Mouse (Mus musculus): ENCODE measurements around the gene Golga7b. TPM values are rescaled to one million over a fixed set of nuclear protein-coding genes. Genes with fewer than 3 reads are reported as not detected.

The Golga7b gene
- total and polyA plus RNA-seq, 3 experiments = 0.27 to 2.0 TPM; not detected in 1

DNA sequence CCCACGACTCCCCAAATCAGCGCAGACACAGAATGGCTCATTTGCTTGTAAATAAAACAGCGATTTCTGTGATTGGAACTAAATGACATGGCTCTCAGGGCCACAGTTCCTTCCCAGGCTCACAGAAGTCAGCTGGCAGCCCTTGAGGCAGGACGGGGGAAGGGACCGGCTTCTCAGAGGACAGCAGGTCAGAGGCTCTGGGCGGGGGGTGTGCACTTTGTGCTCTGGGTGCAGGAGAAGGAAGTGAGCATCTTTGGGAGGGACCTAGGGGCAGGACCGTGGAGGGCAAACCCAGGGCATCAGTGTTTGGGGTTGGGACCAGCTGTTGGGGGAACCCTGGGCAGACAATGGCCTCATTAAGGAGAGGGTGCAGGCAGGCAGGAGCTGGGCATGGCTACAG, 37.9 kb upstream of the Golga7b start:
- Histone ChIP-seq H3K27me3 (ENCODE audit: control insufficient read depth in 1 of 2, insufficient read depth in 2 of 2, low read length in 2 of 2) (peaks cover 8 to 13% of the 10 kb centered on the region in 2 experiments), H3K9me3 (replicated peaks; ENCODE audit: insufficient read depth, low read length) (no peaks in the 10 kb centered on the region), H3K79me2 (ENCODE audit: control insufficient read depth, insufficient read depth, low read length, poor library complexity) (no peaks in the 10 kb centered on the region), H3K9ac (ENCODE audit: control insufficient read depth, low read depth, low read length, poor library complexity, severe bottlenecking) (no peak overlapping the region), H3K27ac (ENCODE audit: control insufficient read depth, low read depth, low read length) (no peak overlapping the region), H3K4me1 (ENCODE audit: control insufficient read depth in 1 of 2, insufficient read depth in 2 of 2, low read length in 2 of 2) (no peaks in the 10 kb centered on the region), H3K4me3 (ENCODE audit: control insufficient read depth in 1 of 2, insufficient read depth in 1 of 2, low read depth in 2 of 2, low read length in 2 of 2) (no peak overlapping the region), H3K36me3 (ENCODE audit: control insufficient read depth in 1 of 2, insufficient read depth in 2 of 2, low read length in 2 of 2) (no peaks in the 10 kb centered on the region)
- no peak for DNase-seq (ENCODE audit: low read depth, low spot score)
- TF ChIP-seq MXI1 (IDR thresholded peaks at IDR 0.05; ENCODE audit: low read depth, low read length) = no peak
- TF ChIP-seq E2F4 (IDR thresholded peaks at IDR 0.05; ENCODE audit: borderline replicate concordance, low read depth, low read length) = no peak
- no peak for TF ChIP-seq TBP (IDR thresholded peaks at IDR 0.05; ENCODE audit: low read depth, low read length)
- TF ChIP-seq CTCF (IDR thresholded peaks at IDR 0.05 in 2 of 3, conservative IDR thresholded peaks at IDR 0.05 in 1 of 3; ENCODE audit: control insufficient read depth in 1 of 3, insufficient read depth in 1 of 3, low read depth in 2 of 3, low read length in 3 of 3, poor library complexity in 1 of 3, severe bottlenecking in 1 of 3) = no peak
- no peak for TF ChIP-seq BHLHE40 (IDR thresholded peaks at IDR 0.05; ENCODE audit: borderline replicate concordance, low read depth, low read length)
- TF ChIP-seq GABPA (IDR thresholded peaks at IDR 0.05; ENCODE audit: low read depth, low read length) = no peak
- no peak for TF ChIP-seq MAFK (IDR thresholded peaks at IDR 0.05; ENCODE audit: borderline replicate concordance, low read depth, low read length)
- no peak for TF ChIP-seq ETS1 (IDR thresholded peaks at IDR 0.05; ENCODE audit: low read depth, low read length)
- TF ChIP-seq CHD2 (IDR thresholded peaks at IDR 0.05; ENCODE audit: low read length) = no peak
- TF ChIP-seq NRF1 (IDR thresholded peaks at IDR 0.05; ENCODE audit: insufficient read depth, low read depth, low read length, poor library complexity, severe bottlenecking) = no peak
- no peak for TF ChIP-seq UBTF (IDR thresholded peaks at IDR 0.05; ENCODE audit: borderline replicate concordance, insufficient read depth, low read depth, low read length)
- no peak for TF ChIP-seq MAX (IDR thresholded peaks at IDR 0.05; ENCODE audit: low read length)

DNA sequence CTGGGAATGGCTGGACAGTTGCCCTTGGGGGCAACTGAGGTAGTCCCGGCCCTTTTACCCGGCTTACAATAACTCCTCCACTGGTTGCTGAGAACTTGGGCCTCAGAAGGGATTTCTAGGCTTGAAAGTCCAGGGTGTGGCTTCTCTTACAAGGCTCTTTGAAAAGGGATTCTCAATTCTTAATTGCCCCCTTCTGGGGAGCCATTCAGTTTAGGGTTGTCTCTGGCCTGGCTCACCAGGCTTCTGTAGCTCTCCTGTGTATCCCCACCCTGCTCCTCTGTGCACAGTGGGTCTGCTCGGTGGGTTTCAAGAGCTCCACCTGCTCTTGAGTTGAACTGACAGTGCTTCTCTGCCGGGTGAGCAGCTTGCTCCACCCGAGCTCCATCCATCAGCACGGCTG, 37.4 kb upstream of the Golga7b start:
- DNase-seq (ENCODE audit: low read depth, low spot score) = no peak
- TF ChIP-seq POLR2AphosphoS5 (IDR thresholded peaks at IDR 0.05; ENCODE audit: borderline replicate concordance, low read depth, low read length) = no peak
- TF ChIP-seq ETS1 (IDR thresholded peaks at IDR 0.05; ENCODE audit: low read depth, low read length) = no peak
- TF ChIP-seq MEF2A (IDR thresholded peaks at IDR 0.05; ENCODE audit: extremely low read depth, insufficient replicate concordance, low read depth, low read length, poor library complexity, severe bottlenecking) = no peak
- no peak for TF ChIP-seq SIN3A (IDR thresholded peaks at IDR 0.05; ENCODE audit: low read length)
- no peak for TF ChIP-seq RCOR1 (IDR thresholded peaks at IDR 0.05; ENCODE audit: low read depth, low read length)
- TF ChIP-seq POLR2AphosphoS2 (IDR thresholded peaks at IDR 0.05; ENCODE audit: low read length) = no peak
- TF ChIP-seq MYC (IDR thresholded peaks at IDR 0.05; ENCODE audit: low read depth, low read length) = no peak
- TF ChIP-seq RAD21 (IDR thresholded peaks at IDR 0.05; ENCODE audit: low read depth, low read length) = no peak
- no peak for TF ChIP-seq HCFC1 (IDR thresholded peaks at IDR 0.05; ENCODE audit: low read depth, low read length)
- TF ChIP-seq SMC3 (IDR thresholded peaks at IDR 0.05; ENCODE audit: low read depth, low read length) = no peak
- TF ChIP-seq USF2 (IDR thresholded peaks at IDR 0.05; ENCODE audit: borderline replicate concordance in 1 of 2, insufficient read depth in 1 of 2, low read depth in 1 of 2, low read length in 2 of 2) = no peak
- TF ChIP-seq E2F4 (IDR thresholded peaks at IDR 0.05; ENCODE audit: borderline replicate concordance, low read depth, low read length) = no peak
- TF ChIP-seq UBTF (IDR thresholded peaks at IDR 0.05; ENCODE audit: borderline replicate concordance, insufficient read depth, low read depth, low read length) = no peak
- TF ChIP-seq EP300 (IDR thresholded peaks at IDR 0.05; ENCODE audit: low read depth in 1 of 2, low read length in 2 of 2) = no peak
- TF ChIP-seq NELFE (IDR thresholded peaks at IDR 0.05; ENCODE audit: low read depth, low read length) = no peak
- TF ChIP-seq BHLHE40 (IDR thresholded peaks at IDR 0.05; ENCODE audit: borderline replicate concordance, low read depth, low read length) = no peak
- no peak for TF ChIP-seq GABPA (IDR thresholded peaks at IDR 0.05; ENCODE audit: low read depth, low read length)
- Histone ChIP-seq H3K79me2 (ENCODE audit: control insufficient read depth, insufficient read depth, low read length, poor library complexity) (no peaks in the 10 kb centered on the region), H3K36me3 (ENCODE audit: control insufficient read depth in 1 of 2, insufficient read depth in 2 of 2, low read length in 2 of 2) (no peaks in the 10 kb centered on the region), H3K9me3 (replicated peaks; ENCODE audit: insufficient read depth, low read length) (no peaks in the 10 kb centered on the region), H3K27me3 (ENCODE audit: control insufficient read depth in 1 of 2, insufficient read depth in 2 of 2, low read length in 2 of 2) (peaks cover 8 to 13% of the 10 kb centered on the region in 2 experiments), H3K4me3 (ENCODE audit: control insufficient read depth in 1 of 2, insufficient read depth in 1 of 2, low read depth in 2 of 2, low read length in 2 of 2) (no peak overlapping the region), H3K4me1 (ENCODE audit: control insufficient read depth in 1 of 2, insufficient read depth in 2 of 2, low read length in 2 of 2) (no peaks in the 10 kb centered on the region), H3K9ac (ENCODE audit: control insufficient read depth, low read depth, low read length, poor library complexity, severe bottlenecking) (no peak overlapping the region), H3K27ac (ENCODE audit: control insufficient read depth, low read depth, low read length) (no peak overlapping the region)
